Mouse (Mus musculus): ENCODE results near the gene Ubiad1. TPM values are rescaled to one million over a fixed set of nuclear protein-coding genes. Genes with fewer than 3 reads are reported as not detected.

Ubiad1 gene
- polyA plus RNA-seq, 1 experiment from 2014 or later, result 9.9 TPM

- H3K27me3 ChIP-seq (replicated peaks; ENCODE audit: control insufficient read depth, insufficient read depth, low read length), result 0 out of 2 replicates have a peak, but pooled peaks cover 3% of the 10 kb centered on the region
- H3K36me3 ChIP-seq (ENCODE audit: control insufficient read depth, insufficient read depth), result no peaks in the 10 kb centered on the region
- H3K9me3 ChIP-seq (ENCODE audit: control insufficient read depth), result no peaks in the 10 kb centered on the region
- H3K27ac ChIP-seq (ENCODE audit: low read depth, low read length), result no peak overlapping the region
- H3K4me2 ChIP-seq (replicated peaks; ENCODE audit: low read depth), result no peak overlapping the region
- H3K4me3 ChIP-seq (ENCODE audit: low read depth, low read length), result no peak overlapping the region
- no peak for TF ChIP-seq CTCF (IDR thresholded peaks at IDR 0.05; ENCODE audit: low read depth)
- H3K9ac ChIP-seq (ENCODE audit: low read depth, low read length), result no peak overlapping the region
- WGBS, result 56% methylated on average over 6 of the region's 6 CpGs
- H3K4me1 ChIP-seq (replicated peaks; ENCODE audit: control insufficient read depth, insufficient read depth, low read length), result no peaks in the 10 kb centered on the region
- ATAC-seq, result no peak
Measured at GRCm38 (mm10) chr4:148417559-148417958, 27.0 kb downstream of the Ubiad1 start.

DNA sequence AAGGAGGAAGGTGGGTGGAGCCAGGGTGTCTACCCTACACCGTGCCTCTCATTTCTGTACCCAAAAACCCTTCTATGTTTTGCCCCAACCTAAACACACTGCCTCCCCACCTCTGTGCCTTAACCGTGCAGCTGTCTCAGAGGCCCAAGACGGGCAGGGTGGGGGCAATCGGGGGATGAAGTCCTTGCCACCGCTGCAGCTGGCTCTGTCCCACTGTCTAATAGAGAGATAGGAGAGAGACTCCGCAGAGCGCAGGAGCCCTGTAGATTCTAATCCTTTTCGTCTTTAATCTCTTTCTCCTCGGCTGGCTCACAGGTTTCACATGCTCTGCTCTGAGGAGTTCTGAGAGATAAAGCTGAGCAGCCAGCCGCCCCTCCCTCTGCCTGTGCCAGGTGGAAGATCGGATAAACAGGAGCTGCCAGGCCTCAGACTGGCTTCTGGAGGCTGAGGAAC, 27.5 kb downstream of the Ubiad1 start:
- Histone ChIP-seq H3K4me3 (ENCODE audit: low read depth, low read length) (no peak overlapping the region), H3K4me1 (replicated peaks; ENCODE audit: control insufficient read depth, insufficient read depth, low read length) (no peaks in the 10 kb centered on the region), H3K4me2 (replicated peaks; ENCODE audit: low read depth) (no peak overlapping the region), H3K27ac (ENCODE audit: low read depth, low read length) (no peak overlapping the region), H3K9me3 (ENCODE audit: control insufficient read depth) (no peaks in the 10 kb centered on the region), H3K36me3 (ENCODE audit: control insufficient read depth, insufficient read depth) (no peaks in the 10 kb centered on the region), H3K27me3 (replicated peaks; ENCODE audit: control insufficient read depth, insufficient read depth, low read length) (0 out of 2 replicates have a peak, but pooled peaks cover 3% of the 10 kb centered on the region), H3K9ac (ENCODE audit: low read depth, low read length) (no peak overlapping the region)
- ATAC-seq, result no peak
- WGBS, result 39% methylated on average over 11 of the region's 11 CpGs
- no peak for TF ChIP-seq CTCF (IDR thresholded peaks at IDR 0.05; ENCODE audit: low read depth)

DNA sequence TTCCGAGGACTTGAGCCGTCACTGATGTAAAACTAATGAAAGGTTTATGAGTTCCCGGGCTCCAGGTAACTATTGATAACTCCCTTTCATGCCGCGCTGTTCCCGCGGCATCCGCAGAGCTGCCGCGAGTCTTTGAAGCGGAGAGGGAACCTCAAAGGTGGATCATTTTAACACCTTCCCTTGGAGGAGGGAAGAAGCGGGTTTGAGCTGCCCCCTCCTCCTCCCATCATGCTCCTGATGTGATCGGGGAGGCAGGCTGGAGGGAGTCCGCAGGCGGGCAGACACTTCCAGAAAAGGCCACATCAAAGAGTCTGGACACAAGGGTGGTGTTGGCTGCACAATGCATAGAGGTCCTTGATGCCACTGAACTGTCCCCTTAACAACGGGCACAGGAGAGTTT, 29.0 kb downstream of the Ubiad1 start:
- Histone ChIP-seq H3K4me2 (replicated peaks; ENCODE audit: low read depth) (no peak overlapping the region), H3K27ac (ENCODE audit: low read depth, low read length) (no peak overlapping the region), H3K4me1 (replicated peaks; ENCODE audit: control insufficient read depth, insufficient read depth, low read length) (no peaks in the 10 kb centered on the region), H3K36me3 (ENCODE audit: control insufficient read depth, insufficient read depth) (no peaks in the 10 kb centered on the region), H3K9me3 (ENCODE audit: control insufficient read depth) (no peaks in the 10 kb centered on the region), H3K4me3 (ENCODE audit: low read depth, low read length) (no peak overlapping the region), H3K27me3 (replicated peaks; ENCODE audit: control insufficient read depth, insufficient read depth, low read length) (0 out of 2 replicates have a peak, but pooled peaks cover 3% of the 10 kb centered on the region), H3K9ac (ENCODE audit: low read depth, low read length) (no peak overlapping the region)
- TF ChIP-seq CTCF (IDR thresholded peaks at IDR 0.05; ENCODE audit: low read depth), result no peak
- ATAC-seq, result no peak
- 8% methylated on average over 16 of the region's 16 CpGs for WGBS

DNA sequence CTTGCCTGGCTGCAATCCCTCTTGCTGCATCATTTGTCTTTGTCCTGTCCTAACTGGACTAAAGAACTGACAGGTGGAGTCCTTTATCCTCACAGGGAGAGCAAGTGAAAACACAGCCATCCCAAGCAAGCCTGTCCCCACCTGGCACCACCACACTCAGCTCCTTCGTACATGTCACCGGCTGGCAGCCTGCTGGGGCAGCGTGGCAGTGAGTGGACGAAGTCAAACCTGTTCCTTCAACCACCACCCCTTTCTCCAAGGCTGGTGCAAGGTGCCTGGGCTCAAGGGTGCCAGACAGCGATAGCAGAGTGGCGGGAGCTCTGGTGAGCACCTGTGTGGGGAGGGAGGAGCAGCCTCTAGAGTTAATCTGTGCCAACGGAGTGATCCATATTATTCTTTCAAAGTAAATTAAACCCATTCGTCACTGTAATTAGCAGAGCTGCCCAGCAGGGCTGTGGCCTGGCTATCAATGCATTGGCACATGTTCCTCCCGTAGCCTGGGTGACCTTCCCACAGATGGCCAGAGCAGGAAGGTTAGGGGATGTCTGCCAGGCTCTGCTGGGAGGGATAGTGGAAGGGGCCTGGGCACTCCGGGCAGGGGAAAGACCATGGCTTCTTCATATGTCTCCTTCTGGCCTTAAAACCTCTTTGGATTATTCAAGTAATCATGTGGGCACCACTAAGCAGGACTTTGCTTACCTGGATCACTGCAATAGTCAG, 36.2 kb downstream of the Ubiad1 start:
- no peak for TF ChIP-seq CTCF (IDR thresholded peaks at IDR 0.05; ENCODE audit: low read depth)
- Histone ChIP-seq H3K36me3 (ENCODE audit: control insufficient read depth, insufficient read depth) (no peaks in the 10 kb centered on the region), H3K27me3 (replicated peaks; ENCODE audit: control insufficient read depth, insufficient read depth, low read length) (peaks cover 17% of the 10 kb centered on the region), H3K27ac (ENCODE audit: low read depth, low read length) (no peak overlapping the region), H3K9me3 (ENCODE audit: control insufficient read depth) (no peaks in the 10 kb centered on the region), H3K4me2 (replicated peaks; ENCODE audit: low read depth) (no peak overlapping the region), H3K4me1 (replicated peaks; ENCODE audit: control insufficient read depth, insufficient read depth, low read length) (no peaks in the 10 kb centered on the region), H3K4me3 (ENCODE audit: low read depth, low read length) (no peak overlapping the region), H3K9ac (ENCODE audit: low read depth, low read length) (no peak overlapping the region)
- no peak for ATAC-seq
- 72% methylated on average over 10 of the region's 10 CpGs for WGBS

DNA sequence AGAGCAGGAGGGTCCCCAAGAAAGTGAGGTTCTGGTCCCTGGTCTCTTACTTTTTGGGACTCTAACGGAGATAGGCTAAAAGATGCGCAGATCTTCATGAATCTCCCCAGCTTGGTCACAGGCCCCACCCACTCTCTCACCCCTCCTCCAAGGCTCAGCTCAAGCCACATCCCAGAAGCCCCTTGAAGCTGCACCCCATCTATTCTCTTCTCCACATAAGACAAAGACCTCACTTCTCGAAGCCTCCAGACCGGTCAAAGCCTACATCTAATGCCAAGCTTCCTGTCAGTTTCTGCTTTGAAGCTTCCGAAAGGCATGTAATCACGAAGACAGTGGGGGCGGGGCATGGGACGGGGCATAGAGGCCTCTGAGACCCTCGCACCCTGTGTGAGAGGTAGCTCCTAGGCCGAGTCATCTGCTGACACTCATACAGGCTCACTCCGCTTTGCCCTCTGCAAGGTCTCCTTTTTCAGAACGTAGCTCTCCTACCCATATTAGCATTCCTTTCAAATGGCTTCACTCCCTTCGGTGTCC, 39.2 kb downstream of the Ubiad1 start:
- TF ChIP-seq CTCF (IDR thresholded peaks at IDR 0.05; ENCODE audit: low read depth), result no peak
- H3K27ac ChIP-seq (ENCODE audit: low read depth, low read length), result no peak overlapping the region
- peaks cover 22% of the 10 kb centered on the region for H3K27me3 ChIP-seq (replicated peaks; ENCODE audit: control insufficient read depth, insufficient read depth, low read length)
- H3K9ac ChIP-seq (ENCODE audit: low read depth, low read length), result no peak overlapping the region
- no peak for ATAC-seq
- H3K36me3 ChIP-seq (ENCODE audit: control insufficient read depth, insufficient read depth), result no peaks in the 10 kb centered on the region
- WGBS, result 14% methylated on average over 13 of the region's 13 CpGs
- no peaks in the 10 kb centered on the region for H3K4me1 ChIP-seq (replicated peaks; ENCODE audit: control insufficient read depth, insufficient read depth, low read length)
- H3K9me3 ChIP-seq (ENCODE audit: control insufficient read depth), result no peaks in the 10 kb centered on the region
- H3K4me2 ChIP-seq (replicated peaks; ENCODE audit: low read depth), result no peak overlapping the region
- H3K4me3 ChIP-seq (ENCODE audit: low read depth, low read length), result no peak overlapping the region

DNA sequence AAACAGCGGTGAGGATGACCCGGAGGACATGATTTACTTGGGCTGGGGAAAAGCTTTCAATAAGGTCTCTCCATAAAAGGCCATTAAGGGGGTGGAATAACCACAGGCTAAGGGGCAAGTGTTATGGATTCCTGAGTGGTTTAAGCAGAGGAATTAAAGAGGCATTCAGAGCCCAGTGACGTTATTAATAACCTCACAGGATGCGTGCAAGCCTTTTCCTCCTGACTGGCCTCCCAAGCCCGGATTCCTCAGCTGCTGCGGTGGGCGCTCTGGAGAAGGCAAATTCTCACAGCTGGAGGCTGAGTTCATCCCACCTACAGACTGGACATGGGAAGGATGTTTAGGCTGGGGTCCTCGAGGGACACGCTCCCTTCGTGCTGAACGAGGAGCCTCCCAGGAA, 39.8 kb downstream of the Ubiad1 start:
- ATAC-seq, result no peak
- Histone ChIP-seq H3K27me3 (replicated peaks; ENCODE audit: control insufficient read depth, insufficient read depth, low read length) (peaks cover 22% of the 10 kb centered on the region), H3K9ac (ENCODE audit: low read depth, low read length) (no peak overlapping the region), H3K9me3 (ENCODE audit: control insufficient read depth) (no peaks in the 10 kb centered on the region), H3K27ac (ENCODE audit: low read depth, low read length) (no peak overlapping the region), H3K4me2 (replicated peaks; ENCODE audit: low read depth) (no peak overlapping the region), H3K36me3 (ENCODE audit: control insufficient read depth, insufficient read depth) (no peaks in the 10 kb centered on the region), H3K4me3 (ENCODE audit: low read depth, low read length) (no peak overlapping the region), H3K4me1 (replicated peaks; ENCODE audit: control insufficient read depth, insufficient read depth, low read length) (no peaks in the 10 kb centered on the region)
- TF ChIP-seq CTCF (IDR thresholded peaks at IDR 0.05; ENCODE audit: low read depth), result no peak
- WGBS, result 17% methylated on average over 11 of the region's 11 CpGs

Measured in intestine, postnatal 0 days (tissue).